ENCODE assay signal across 11 mouse cellular contexts in the genomic region with DNA sequence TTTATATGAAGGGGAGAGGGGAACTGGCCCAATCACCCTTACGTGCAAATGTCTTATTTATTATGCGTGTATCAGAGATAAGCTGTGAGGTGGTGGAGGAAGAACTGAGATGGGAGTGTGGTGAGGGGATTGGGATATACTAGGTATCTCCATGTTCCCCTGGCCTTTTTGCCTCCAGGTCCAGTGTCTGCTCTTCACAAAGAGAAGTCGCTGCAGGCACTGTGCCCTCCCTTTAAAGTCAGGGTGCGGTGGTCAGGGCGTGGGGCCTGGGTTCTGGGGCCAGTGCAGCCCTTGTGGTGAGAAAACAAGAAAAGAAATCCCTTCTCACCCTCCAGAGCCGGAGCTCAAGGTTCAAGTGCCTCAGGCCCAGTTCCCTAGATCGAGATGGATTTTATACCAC. TPM values are rescaled to one million over a fixed set of nuclear protein-coding genes. Genes with fewer than 3 reads are reported as not detected.
DNase-seq lines count a peak whose midpoint lies in the region; ATAC-seq and TF ChIP-seq lines count a peak whose summit lies in the region.
"Had no signal": no experiment of that assay in that cellular context is flagged by ENCODE, and none has a peak within 500 bp of the region (broad histone marks: within the 10 kb centered on the region; RNA-seq: fewer than 3 reads in every experiment).

No protein-coding gene starts in this region.

- no peak for TF ChIP-seq CTCF in kidney, postnatal 0 days (IDR thresholded peaks at IDR 0.05; ENCODE audit: low read depth)

- no peak overlapping the region for H3K27ac ChIP-seq in kidney, postnatal 0 days
- H3K27ac ChIP-seq in limb, embryonic 14.5 days (replicated peaks; ENCODE audit: low read depth, low read length): no peak overlapping the region
- peak overlapping the region; percentile 30; the same call in 1 of the 2 replicates for H3K27ac ChIP-seq in stomach, embryonic 16.5 days (ENCODE audit: low read length)
- H3K27ac ChIP-seq: liver, embryonic 15.5 days had no signal

- peaks cover 40% of the 10 kb centered on the region for H3K36me3 ChIP-seq in kidney, postnatal 0 days (ENCODE audit: insufficient read depth, low read length)
- H3K36me3 ChIP-seq in limb, embryonic 14.5 days (ENCODE audit: control insufficient read depth, insufficient read depth, low read length): peaks cover 90% of the 10 kb centered on the region
- peaks cover 16% of the 10 kb centered on the region for H3K36me3 ChIP-seq in stomach, embryonic 16.5 days (ENCODE audit: control insufficient read depth, insufficient read depth, low read length)

- peak overlapping the region; percentile 51; the same call in 1 of the 2 replicates for H3K4me2 ChIP-seq in kidney, postnatal 0 days (ENCODE audit: low read length)
- H3K4me2 ChIP-seq in limb, embryonic 14.5 days (replicated peaks; ENCODE audit: low read depth, low read length, severe bottlenecking): 0 out of 2 replicates have a peak overlapping the region, but pooled peaks have one; percentile 65
- H3K4me2 ChIP-seq in stomach, embryonic 16.5 days (ENCODE audit: low read depth, low read length): no peak overlapping the region

- H3K4me3 ChIP-seq in kidney, postnatal 0 days (replicated peaks; ENCODE audit: low read depth, low read length): no peak overlapping the region
- no peak overlapping the region for H3K4me3 ChIP-seq in limb, embryonic 14.5 days (replicated peaks; ENCODE audit: low read length)
- no peak overlapping the region for H3K4me3 ChIP-seq in stomach, embryonic 16.5 days (replicated peaks; ENCODE audit: low read length)
- H3K4me3 ChIP-seq: erythroblast, embryonic 14.5 days; liver, embryonic 15.5 days had no signal

- no peak overlapping the region for H3K9ac ChIP-seq in kidney, postnatal 0 days (ENCODE audit: low read depth, low read length)
- H3K9ac ChIP-seq in limb, embryonic 14.5 days (ENCODE audit: low read depth, low read length, severe bottlenecking): no peak overlapping the region
- no peak overlapping the region for H3K9ac ChIP-seq in stomach, embryonic 16.5 days (ENCODE audit: low read length)
- H3K9ac ChIP-seq: liver, embryonic 15.5 days had no signal

- TF ChIP-seq POLR2A in limb, embryonic 14.5 days (IDR thresholded peaks at IDR 0.05; ENCODE audit: borderline replicate concordance, extremely low read depth, insufficient read depth, insufficient read length): no peak

- no peaks in the 10 kb centered on the region for H3K9me3 ChIP-seq in kidney, postnatal 0 days (replicated peaks; ENCODE audit: low read length)
- H3K9me3 ChIP-seq in limb, embryonic 14.5 days (ENCODE audit: control insufficient read depth, low read length): no peaks in the 10 kb centered on the region
- H3K9me3 ChIP-seq in stomach, embryonic 16.5 days (replicated peaks; ENCODE audit: control insufficient read depth, low read length): no peaks in the 10 kb centered on the region
- H3K9me3 ChIP-seq: heart, embryonic 12.5 days; liver, embryonic 15.5 days had no signal

- 76% methylated on average over 7 of the region's 7 CpGs for WGBS in kidney, postnatal 0 days
- WGBS in limb, embryonic 14.5 days: 75% methylated on average over 7 of the region's 7 CpGs
- 70% methylated on average over 7 of the region's 7 CpGs for WGBS in stomach, embryonic 16.5 days

- H3K27me3 ChIP-seq in kidney, postnatal 0 days (ENCODE audit: insufficient read depth, low read length): no peaks in the 10 kb centered on the region
- H3K27me3 ChIP-seq in limb, embryonic 14.5 days (ENCODE audit: control insufficient read depth, insufficient read depth, low read length): no peaks in the 10 kb centered on the region
- H3K27me3 ChIP-seq in stomach, embryonic 16.5 days (ENCODE audit: control insufficient read depth, insufficient read depth, low read length): no peaks in the 10 kb centered on the region
- H3K27me3 ChIP-seq: heart, embryonic 12.5 days; liver, embryonic 15.5 days had no signal

- no peak for ATAC-seq in kidney, postnatal 0 days (replicated peaks; ENCODE audit: low FRiP score, low read depth)
- no peak for ATAC-seq in limb, embryonic 14.5 days (ENCODE audit: low FRiP score, low read depth)
- no peak for ATAC-seq in stomach, embryonic 16.5 days (ENCODE audit: insufficient read depth, low FRiP score)

- peak; percentile 27 for DNase-seq in cerebellum, adult 11-12 months
- DNase-seq in cerebellum, postnatal 36 days: no peak
- DNase-seq in kidney, postnatal 0 days (ENCODE audit: low spot score): no peak
- no peak for DNase-seq in kidney, adult 8-10 months
- DNase-seq in limb, embryonic 14.5 days (ENCODE audit: low spot score): no peak
- no peak for DNase-seq in layer of hippocampus, adult 18-20 months (ENCODE audit: low spot score in 2 of 2)
- no peak for DNase-seq in adrenal gland, adult 2 months

- peaks cover 40% of the 10 kb centered on the region for H3K4me1 ChIP-seq in kidney, postnatal 0 days (replicated peaks; ENCODE audit: insufficient read depth, low read length)
- H3K4me1 ChIP-seq in limb, embryonic 14.5 days (ENCODE audit: control insufficient read depth, insufficient read depth, low read length): peaks cover 48% of the 10 kb centered on the region
- H3K4me1 ChIP-seq in stomach, embryonic 16.5 days (ENCODE audit: control insufficient read depth, insufficient read depth, low read length): peaks cover 61% of the 10 kb centered on the region

RNA-seq across cellular contexts. Expression of a gene that starts 6.7 kb away (rescaled TPM):
- polyA plus RNA-seq in kidney, postnatal 0 days (2015; fragmentation: Nextera tagmentation; extraction: Ambion mirVana): 4.8 and 5.2 TPM in 2 replicates
- 98.9 and 128 TPM in 2 replicates for polyA plus RNA-seq in limb, embryonic 14.5 days (2012; rRNA removed)
- 13.7 and 15.4 TPM in 2 replicates for polyA plus RNA-seq in limb, embryonic 14.5 days (2014; fragmentation: Nextera tagmentation; extraction: Ambion mirVana)
- polyA plus RNA-seq in stomach, embryonic 16.5 days (2015; fragmentation: Nextera tagmentation; extraction: Ambion mirVana): 4.6 and 5.0 TPM in 2 replicates
- total RNA-seq in layer of hippocampus, adult 18-20 months (2021): 10 to 100 TPM; 43.8 to 44.2 TPM
- 10 to 100 TPM; 18.4 to 26.0 TPM for total RNA-seq in adrenal gland, adult 2 months (2021)
- polyA plus RNA-seq in adrenal gland, adult 2 months (2012; rRNA removed): 46.5 and 52.4 TPM in 2 replicates

RNA-seq across cellular contexts. Expression of a gene that starts 41.3 kb away (rescaled TPM):
- polyA plus RNA-seq in kidney, postnatal 0 days (2015; fragmentation: Nextera tagmentation; extraction: Ambion mirVana): 19.2 and 21.9 TPM in 2 replicates
- polyA plus RNA-seq in limb, embryonic 14.5 days (2012; rRNA removed): 37.6 and 47.0 TPM in 2 replicates
- 21.9 and 25.9 TPM in 2 replicates for polyA plus RNA-seq in limb, embryonic 14.5 days (2014; fragmentation: Nextera tagmentation; extraction: Ambion mirVana)
- 19.8 and 22.5 TPM in 2 replicates for polyA plus RNA-seq in stomach, embryonic 16.5 days (2015; fragmentation: Nextera tagmentation; extraction: Ambion mirVana)
- 10 to 100 TPM; 33.6 to 34.2 TPM for total RNA-seq in layer of hippocampus, adult 18-20 months (2021)
- 10 to 100 TPM; 17.5 to 25.5 TPM for total RNA-seq in adrenal gland, adult 2 months (2021)
- 18.3 and 18.8 TPM in 2 replicates for polyA plus RNA-seq in adrenal gland, adult 2 months (2012; rRNA removed)

RNA-seq across cellular contexts. Expression of a gene that starts 59.0 kb away (rescaled TPM):
- polyA plus RNA-seq in kidney, postnatal 0 days (2015; fragmentation: Nextera tagmentation; extraction: Ambion mirVana): 195 and 196 TPM in 2 replicates
- 112 and 118 TPM in 2 replicates for polyA plus RNA-seq in limb, embryonic 14.5 days (2012; rRNA removed)
- polyA plus RNA-seq in limb, embryonic 14.5 days (2014; fragmentation: Nextera tagmentation; extraction: Ambion mirVana): 102 and 107 TPM in 2 replicates
- 132 and 139 TPM in 2 replicates for polyA plus RNA-seq in stomach, embryonic 16.5 days (2015; fragmentation: Nextera tagmentation; extraction: Ambion mirVana)
- 100 to 1,000 TPM; 755 to 762 TPM for total RNA-seq in layer of hippocampus, adult 18-20 months (2021)
- total RNA-seq in adrenal gland, adult 2 months (2021): 100 to 1,000 TPM; 133 to 151 TPM
- polyA plus RNA-seq in adrenal gland, adult 2 months (2012; rRNA removed): 115 and 137 TPM in 2 replicates
